Mouse (Mus musculus): ENCODE measurements at regions not wholly inside any gene's neighbourhood (a gene's known extent, or its start where the extent isn't known, plus 50 kb on each side); places are given as distances from the start of the nearest gene placed in this dataset.

GRCm38 (mm10) chr2:79112076-79112475 lies 143.2 kb upstream of the Itga4 start:
- no peak for TF ChIP-seq CTCF (IDR thresholded peaks at IDR 0.05; ENCODE audit: insufficient read depth, low read depth, low read length)
- no peak for TF ChIP-seq POLR2A (IDR thresholded peaks at IDR 0.05; ENCODE audit: insufficient read depth, low read depth, low read length)
